Mouse (Mus musculus) thymus, adult 2 months (tissue): Measurements from ENCODE around the gene Lelp1. TPM values are rescaled to one million over a fixed set of nuclear protein-coding genes. Genes with fewer than 3 reads are reported as not detected.

Experiments used
- DNase-seq: peaks from one replicate; pipeline ENCODE4 v3.0.0; 2021
- H3K27ac ChIP-seq: fragments of 200-500 bp; 2 replicates; pipeline ENCODE4 v1.5.1; 2012; ENCODE audit warnings: low read length, control low read depth; ENCODE audit not compliant: control insufficient read depth, insufficient read depth
- H3K27me3 ChIP-seq: fragments of 200-500 bp; 2 replicates; pipeline ENCODE4 v1.6.1; 2012; ENCODE audit warnings: mild to moderate bottlenecking, low read length, moderate library complexity, mixed read lengths; ENCODE audit not compliant: control insufficient read depth, insufficient read depth
- H3K36me3 ChIP-seq: fragments of 200-500 bp; 2 replicates; pipeline ENCODE4 v1.6.1; 2012; ENCODE audit warnings: mild to moderate bottlenecking, low read length, moderate library complexity; ENCODE audit not compliant: control insufficient read depth, insufficient read depth
- H3K4me1 ChIP-seq: fragments of 200-500 bp; replicated peaks from 2 replicates; pipeline ENCODE4 v1.6.1; 2012; ENCODE audit warnings: low read length; ENCODE audit not compliant: control insufficient read depth, insufficient read depth
- H3K4me3 ChIP-seq: fragments of 200-500 bp; 2 replicates; pipeline ENCODE4 v1.5.1; 2012; ENCODE audit warnings: mild to moderate bottlenecking, low read length, control low read depth, moderate library complexity; ENCODE audit not compliant: control insufficient read depth, insufficient read depth
- CTCF ChIP-seq: fragments of 200-500 bp; IDR thresholded peaks from 2 replicates; pipeline ENCODE4 v1.5.1; 2012; ENCODE audit warnings: mild to moderate bottlenecking, control low read depth, low read length, moderate library complexity, borderline replicate concordance; ENCODE audit not compliant: control insufficient read depth, poor library complexity, insufficient read depth; ENCODE audit errors: extremely low read depth
- POLR2A ChIP-seq: fragments of 200-500 bp; IDR thresholded peaks from 2 replicates; pipeline ENCODE4 v1.6.1; 2012; ENCODE audit warnings: mild to moderate bottlenecking, low read length, control low read depth, moderate library complexity; ENCODE audit not compliant: control insufficient read depth, poor library complexity, insufficient read depth; ENCODE audit errors: extremely low read depth
- WGBS: fragments of 180-500 bp; shearing (Covaris S2); methylation state at CpG from one replicate; pipeline ENCODE4 v1.1.7; 2018; 5-methylcytosine and 5-hydroxymethylcytosine counted together
- polyA plus RNA-seq: library from polyadenylated mRNA; depleted of rRNA; stranded (reverse); fragments of >200 nt; gene quantifications from 2 replicates; pipeline ENCODE4 v1.2.3, GENCODE M21; 2012; rRNA removed

The Lelp1 gene
- polyA plus RNA-seq, 1 experiment, result not detected

DNA sequence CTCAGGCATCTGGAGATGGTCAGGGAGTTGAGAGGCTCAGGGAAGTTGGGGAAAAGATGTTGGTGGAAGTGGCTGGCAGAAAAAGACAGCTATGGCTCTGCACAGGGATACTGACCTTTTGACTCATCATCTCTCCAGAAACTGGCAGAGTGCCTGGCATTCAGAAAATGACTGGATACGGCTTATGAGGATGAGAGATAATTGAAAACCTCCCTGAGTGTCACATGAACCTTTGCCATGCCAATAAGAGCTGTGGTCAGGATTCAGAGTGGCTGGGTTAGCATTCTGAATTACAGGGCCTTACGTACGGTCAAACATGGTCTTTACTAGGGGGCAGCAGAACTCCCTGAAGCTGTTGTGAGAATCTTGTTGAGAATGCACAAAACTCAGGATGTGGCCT, 21.6 kb downstream of the Lelp1 start:
- Histone ChIP-seq H3K27me3 (no peaks in the 10 kb centered on the region), H3K4me3 (no peak overlapping the region), H3K4me1 (no peaks in the 10 kb centered on the region), H3K27ac (no peak overlapping the region), H3K36me3 (no peaks in the 10 kb centered on the region)
- DNase-seq, result no peak
- 95% methylated on average over 3 of the region's 3 CpGs for WGBS
- TF ChIP-seq POLR2A (no peak), CTCF (no peak)

DNA sequence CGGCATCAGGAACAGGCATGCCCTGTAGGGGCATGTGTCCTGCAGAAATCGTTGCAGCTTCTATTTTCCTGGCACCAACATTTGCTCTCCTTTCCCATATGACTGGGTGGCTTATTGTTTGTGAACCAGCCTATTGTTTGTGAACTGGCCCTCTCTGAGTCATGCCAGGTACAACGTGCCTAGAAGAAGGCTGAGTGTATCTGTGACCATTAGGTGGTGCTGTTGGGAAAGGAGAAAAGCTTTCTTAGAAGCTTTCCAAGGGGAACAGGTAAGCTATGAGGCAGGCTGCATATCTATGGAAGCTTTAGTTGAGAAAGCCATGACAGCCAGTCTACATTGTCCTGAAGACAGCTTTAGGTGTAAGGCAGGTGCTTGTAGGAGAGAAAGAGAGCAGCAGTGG, 24.6 kb downstream of the Lelp1 start:
- Histone ChIP-seq H3K27ac (no peak overlapping the region), H3K27me3 (no peaks in the 10 kb centered on the region), H3K4me3 (no peak overlapping the region), H3K4me1 (no peaks in the 10 kb centered on the region), H3K36me3 (no peaks in the 10 kb centered on the region)
- no peak for DNase-seq
- TF ChIP-seq CTCF (no peak), POLR2A (no peak)
- 37% methylated on average over 3 of the region's 3 CpGs for WGBS

GRCm38 (mm10) chr3:92111526-92111925, 31.0 kb downstream of the Lelp1 start:
- TF ChIP-seq POLR2A, result no peak
- TF ChIP-seq CTCF, result no peak
- DNase-seq, result no peak
- no peak overlapping the region for H3K27ac ChIP-seq
- H3K36me3 ChIP-seq, result no peaks in the 10 kb centered on the region
- H3K4me1 ChIP-seq, result no peaks in the 10 kb centered on the region
- no peaks in the 10 kb centered on the region for H3K27me3 ChIP-seq
- H3K4me3 ChIP-seq, result no peak overlapping the region

DNA sequence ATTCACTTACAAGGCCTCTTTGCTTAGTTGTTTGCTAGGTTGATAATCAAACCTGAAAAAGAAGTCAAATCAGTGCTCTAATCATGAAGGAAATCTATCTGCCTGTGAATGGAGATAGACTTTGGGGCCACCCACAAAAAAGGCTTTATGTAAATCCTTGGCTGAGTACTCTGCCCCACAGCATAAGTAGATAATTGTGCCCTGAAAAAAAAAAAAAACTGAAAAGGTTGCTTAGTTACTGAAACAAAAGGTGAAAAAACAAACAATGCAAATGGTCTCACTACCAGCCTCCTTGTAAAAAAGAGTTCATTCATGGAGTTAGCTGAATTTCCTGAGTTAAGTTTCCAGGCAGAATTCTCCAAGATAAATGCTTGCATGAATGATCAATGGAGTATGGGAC, 31.8 kb downstream of the Lelp1 start:
- Histone ChIP-seq H3K27me3 (no peaks in the 10 kb centered on the region), H3K4me3 (no peak overlapping the region), H3K27ac (no peak overlapping the region), H3K36me3 (no peaks in the 10 kb centered on the region), H3K4me1 (no peaks in the 10 kb centered on the region)
- no peak for DNase-seq
- no peak for TF ChIP-seq CTCF
- TF ChIP-seq POLR2A, result no peak

GRCm38 (mm10) chr3:92106582-92106981, 36.0 kb downstream of the Lelp1 start:
- Histone ChIP-seq H3K27ac (no peak overlapping the region), H3K27me3 (no peaks in the 10 kb centered on the region), H3K4me3 (no peak overlapping the region), H3K4me1 (no peaks in the 10 kb centered on the region), H3K36me3 (no peaks in the 10 kb centered on the region)
- DNase-seq, result no peak
- WGBS, result 13% methylated on average over 6 of the region's 6 CpGs
- TF ChIP-seq CTCF, result no peak
- no peak for TF ChIP-seq POLR2A

Other genes starting within 250 kb of the Lelp1 start
- 0.15 TPM in 1 of 2 replicates, not detected in the other for gene Pglyrp3, start 128.2 kb downstream of the Lelp1 start, polyA plus RNA-seq
- 0.69 and 0.71 TPM in 2 replicates for gene Lor, start 59.6 kb downstream of the Lelp1 start, polyA plus RNA-seq
- 0.14 TPM in 1 of 2 replicates, not detected in the other for gene Prr9, start 18.8 kb downstream of the Lelp1 start, polyA plus RNA-seq
- 1.3 and 1.5 TPM in 2 replicates for gene Sprr2a1, start 73.1 kb upstream of the Lelp1 start, polyA plus RNA-seq
- gene Sprr2a2, start 73.2 kb upstream of the Lelp1 start, polyA plus RNA-seq, result 294 and 400 TPM in 2 replicates
- 7.0 and 8.8 TPM in 2 replicates for gene Sprr2a3, start 142.7 kb upstream of the Lelp1 start, polyA plus RNA-seq
- gene Sprr2b, start 173.9 kb upstream of the Lelp1 start, polyA plus RNA-seq, result 0.42 and 0.51 TPM in 2 replicates
- gene Sprr2d, start 196.4 kb upstream of the Lelp1 start, polyA plus RNA-seq, result 0.73 and 2.9 TPM in 2 replicates
- gene Sprr2e, start 209.4 kb upstream of the Lelp1 start, polyA plus RNA-seq, result 0.32 and 1.4 TPM in 2 replicates
- gene Sprr2f, start 222.4 kb upstream of the Lelp1 start, polyA plus RNA-seq, result 0.52 and 0.93 TPM in 2 replicates
- 0.15 TPM in 1 of 2 replicates, not detected in the other for gene Sprr2h, start 242.9 kb upstream of the Lelp1 start, polyA plus RNA-seq